Mouse (Mus musculus): ENCODE data around the gene Sipa1l3. TPM values are rescaled to one million over a fixed set of nuclear protein-coding genes. Genes with fewer than 3 reads are reported as not detected.

The Sipa1l3 gene
- total RNA-seq, 2 experiments from 2014 or later, result 55.0 to 60.7 TPM

- intact Hi-C loops (cut with DNase I), result loop anchor here (5.0 kb wide), 1 partner anchor 62 kb away; the partner anchor contains the start of gene Sipa1l3
Measured at GRCm38 (mm10) chr7:29454965-29455364, 63.5 kb downstream of the Sipa1l3 start.

GRCm38 (mm10) chr7:29452991-29453741, 65.3 kb downstream of the Sipa1l3 start:
- DNase-seq (ENCODE audit: low spot score in 2 of 2), result peak in 1 of 2 experiments; percentile 65
- intact Hi-C loops (cut with DNase I), result loop anchor here (5.0 kb wide), 1 partner anchor 64 kb away; the partner anchor contains the start of gene Sipa1l3

More at GRCm38 (mm10) chr7:29454965-29455364, 63.5 kb downstream of the Sipa1l3 start:
- DNase-seq (ENCODE audit: low spot score in 2 of 2), result no peak

- intact Hi-C loops (cut with DNase I), result loop anchor here (5.0 kb wide), 1 partner anchor 65 kb away; the partner anchor contains the start of gene Sipa1l3
- DNase-seq (ENCODE audit: low spot score in 2 of 2), result no peak
Measured at GRCm38 (mm10) chr7:29452381-29452780, 66.1 kb downstream of the Sipa1l3 start.

GRCm38 (mm10) chr7:29450175-29450574, 68.3 kb downstream of the Sipa1l3 start:
- DNase-seq (ENCODE audit: low spot score in 2 of 2), result no peak
- intact Hi-C loops (cut with DNase I), result loop anchor here (5.0 kb wide), 1 partner anchor 67 kb away; the partner anchor contains the start of gene Sipa1l3

GRCm38 (mm10) chr7:29448830-29449229, 69.6 kb downstream of the Sipa1l3 start:
- DNase-seq (ENCODE audit: low spot score in 2 of 2), result peak; percentile 50 to 82
- intact Hi-C loops (cut with DNase I), result no loop called here

- intact Hi-C loops (cut with DNase I), result no loop called here
- no peak for DNase-seq (ENCODE audit: low spot score in 2 of 2)
Measured at GRCm38 (mm10) chr7:29447147-29447829, 71.2 kb downstream of the Sipa1l3 start.

GRCm38 (mm10) chr7:29446156-29446555, 72.3 kb downstream of the Sipa1l3 start:
- no peak for DNase-seq (ENCODE audit: low spot score in 2 of 2)
- intact Hi-C loops (cut with DNase I), result no loop called here

GRCm38 (mm10) chr7:29444527-29444926, 73.9 kb downstream of the Sipa1l3 start:
- intact Hi-C loops (cut with DNase I), result no loop called here
- no peak for DNase-seq (ENCODE audit: low spot score in 2 of 2)

- DNase-seq (ENCODE audit: low spot score in 2 of 2), result peak in 1 of 2 experiments; percentile 46
- intact Hi-C loops (cut with DNase I), result no loop called here
Measured at GRCm38 (mm10) chr7:29444070-29444469, 74.4 kb downstream of the Sipa1l3 start.

GRCm38 (mm10) chr7:29441793-29442192, 76.6 kb downstream of the Sipa1l3 start:
- intact Hi-C loops (cut with DNase I), result no loop called here
- DNase-seq (ENCODE audit: low spot score in 2 of 2), result peak in 1 of 2 experiments; percentile 40

- intact Hi-C loops (cut with DNase I), result no loop called here
- DNase-seq (ENCODE audit: low spot score in 2 of 2), result no peak
Measured at GRCm38 (mm10) chr7:29441151-29441550, 77.3 kb downstream of the Sipa1l3 start.

- intact Hi-C loops (cut with DNase I), result no loop called here
- DNase-seq (ENCODE audit: low spot score in 2 of 2), result peak in 1 of 2 experiments; percentile 35
Measured at GRCm38 (mm10) chr7:29438655-29439282, 79.7 kb downstream of the Sipa1l3 start.

- intact Hi-C loops (cut with DNase I), result no loop called here
- DNase-seq (ENCODE audit: low spot score in 2 of 2), result no peak
Measured at GRCm38 (mm10) chr7:29438204-29438603, 80.2 kb downstream of the Sipa1l3 start.

- intact Hi-C loops (cut with DNase I), result no loop called here
- no peak for DNase-seq (ENCODE audit: low spot score in 2 of 2)
Measured at GRCm38 (mm10) chr7:29437072-29437471, 81.4 kb downstream of the Sipa1l3 start.

GRCm38 (mm10) chr7:29434313-29435035, 84.0 kb downstream of the Sipa1l3 start:
- no peak for DNase-seq (ENCODE audit: low spot score in 2 of 2)
- intact Hi-C loops (cut with DNase I), result no loop called here

- no peak for DNase-seq (ENCODE audit: low spot score in 2 of 2)
- intact Hi-C loops (cut with DNase I), result no loop called here
Measured at GRCm38 (mm10) chr7:29433725-29434124, 84.7 kb downstream of the Sipa1l3 start.

- intact Hi-C loops (cut with DNase I), result no loop called here
- DNase-seq (ENCODE audit: low spot score in 2 of 2), result no peak
Measured at GRCm38 (mm10) chr7:29432947-29433553, 85.4 kb downstream of the Sipa1l3 start.

GRCm38 (mm10) chr7:29432180-29432946, 86.1 kb downstream of the Sipa1l3 start:
- intact Hi-C loops (cut with DNase I), result no loop called here
- DNase-seq (ENCODE audit: low spot score in 2 of 2), result no peak
